Mouse (Mus musculus): ENCODE results near the gene Psors1c2. TPM values are rescaled to one million over a fixed set of nuclear protein-coding genes. Genes with fewer than 3 reads are reported as not detected.
A peak's percentile ranks its signal among the peaks of the same experiment; 100 is the strongest.

Psors1c2 gene
- polyA plus RNA-seq, 1 experiment, result not detected

- Histone ChIP-seq H3K4me1 (ENCODE audit: control insufficient read depth, insufficient read depth, low read length) (no peaks in the 10 kb centered on the region), H3K27ac (ENCODE audit: control insufficient read depth, insufficient read depth, low read depth, low read length, poor library complexity) (no peak overlapping the region), H3K4me3 (replicated peaks; ENCODE audit: control insufficient read depth, low read depth, low read length) (no peak overlapping the region)
- WGBS, result 91% methylated on average over 7 of the region's 7 CpGs
- no peak for TF ChIP-seq CTCF (IDR thresholded peaks at IDR 0.05; ENCODE audit: control insufficient read depth, insufficient read depth, low read length)
- TF ChIP-seq POLR2A (IDR thresholded peaks at IDR 0.05; ENCODE audit: borderline replicate concordance, control insufficient read depth, low read depth, low read length), result no peak
Observed at GRCm38 (mm10) chr17:35571477-35571876, 38.5 kb downstream of the Psors1c2 start.

DNA sequence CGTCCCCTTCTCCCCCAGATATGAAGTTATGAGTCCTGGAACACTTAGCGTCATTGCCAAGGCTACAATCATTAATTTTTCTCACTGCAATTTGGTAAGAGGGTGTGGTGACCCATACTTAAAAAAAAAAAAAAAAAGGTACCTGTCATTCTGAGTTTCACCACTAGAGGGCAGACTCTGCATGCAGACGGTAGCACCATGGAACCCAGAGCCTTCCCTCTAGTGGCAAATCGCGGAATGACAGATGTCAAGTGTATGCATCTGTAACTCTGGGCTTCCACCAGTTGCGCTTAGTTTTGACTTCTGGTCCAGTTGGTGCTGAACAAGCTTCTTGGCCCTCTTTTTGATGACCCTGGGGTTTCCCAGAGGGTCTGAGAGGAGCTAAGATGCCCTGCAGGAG lies 45.2 kb downstream of the Psors1c2 start:
- no peak overlapping the region for H3K27ac ChIP-seq (ENCODE audit: control insufficient read depth, insufficient read depth, low read depth, low read length, poor library complexity)
- no peak for TF ChIP-seq POLR2A (IDR thresholded peaks at IDR 0.05; ENCODE audit: borderline replicate concordance, control insufficient read depth, low read depth, low read length)
- TF ChIP-seq CTCF (IDR thresholded peaks at IDR 0.05; ENCODE audit: control insufficient read depth, insufficient read depth, low read length), result peak; percentile 99
- H3K4me3 ChIP-seq (replicated peaks; ENCODE audit: control insufficient read depth, low read depth, low read length), result no peak overlapping the region
- H3K4me1 ChIP-seq (ENCODE audit: control insufficient read depth, insufficient read depth, low read length), result no peaks in the 10 kb centered on the region
- 22% methylated on average over 6 of the region's 6 CpGs for WGBS

GRCm38 (mm10) chr17:35582900-35583299 lies 49.9 kb downstream of the Psors1c2 start:
- H3K4me1 ChIP-seq (ENCODE audit: control insufficient read depth, insufficient read depth, low read length), result no peaks in the 10 kb centered on the region
- H3K27ac ChIP-seq (ENCODE audit: control insufficient read depth, insufficient read depth, low read depth, low read length, poor library complexity), result no peak overlapping the region
- 96% methylated on average over 1 of the region's 1 CpGs for WGBS
- H3K4me3 ChIP-seq (replicated peaks; ENCODE audit: control insufficient read depth, low read depth, low read length), result no peak overlapping the region
- peak; percentile 75 for TF ChIP-seq CTCF (IDR thresholded peaks at IDR 0.05; ENCODE audit: control insufficient read depth, insufficient read depth, low read length)
- no peak for TF ChIP-seq POLR2A (IDR thresholded peaks at IDR 0.05; ENCODE audit: borderline replicate concordance, control insufficient read depth, low read depth, low read length)

Other genes starting within 250 kb of the Psors1c2 start
- not detected in 2 replicates for gene H2-Q1, start 212.8 kb upstream of the Psors1c2 start, polyA plus RNA-seq (2011; ENCODE audit: insufficient read depth, insufficient read length, low replicate concordance, missing spikeins)
- not detected in 2 replicates for gene H2-Q2, start 191.0 kb upstream of the Psors1c2 start, polyA plus RNA-seq (2011; ENCODE audit: insufficient read depth, insufficient read length, low replicate concordance, missing spikeins)
- 62.5 and 82.4 TPM in 2 replicates for gene H2-Q4, start 153.6 kb upstream of the Psors1c2 start, polyA plus RNA-seq (2011; ENCODE audit: insufficient read depth, insufficient read length, low replicate concordance, missing spikeins)
- 52.3 and 95.2 TPM in 2 replicates for gene H2-Q6, start 108.4 kb upstream of the Psors1c2 start, polyA plus RNA-seq (2011; ENCODE audit: insufficient read depth, insufficient read length, low replicate concordance, missing spikeins)
- 43.9 and 101 TPM in 2 replicates for gene H2-Q7, start 94.0 kb upstream of the Psors1c2 start, polyA plus RNA-seq (2011; ENCODE audit: insufficient read depth, insufficient read length, low replicate concordance, missing spikeins)
- 28.2 and 68.7 TPM in 2 replicates for gene H2-Q10, start 63.1 kb upstream of the Psors1c2 start, polyA plus RNA-seq (2011; ENCODE audit: insufficient read depth, insufficient read length, low replicate concordance, missing spikeins)
- gene Pou5f1, start 27.2 kb upstream of the Psors1c2 start, polyA plus RNA-seq (2011; ENCODE audit: insufficient read depth, insufficient read length, low replicate concordance, missing spikeins), result 102 TPM in 1 of 2 replicates, not detected in the other
- gene Tcf19, start 16.4 kb upstream of the Psors1c2 start, polyA plus RNA-seq (2011; ENCODE audit: insufficient read depth, insufficient read length, low replicate concordance, missing spikeins), result 28.7 and 41.7 TPM in 2 replicates
- 15.7 and 31.8 TPM in 2 replicates for gene Cchcr1, start 16.1 kb upstream of the Psors1c2 start, polyA plus RNA-seq (2011; ENCODE audit: insufficient read depth, insufficient read length, low replicate concordance, missing spikeins)
- gene Cdsn, start 18.9 kb downstream of the Psors1c2 start, polyA plus RNA-seq (2011; ENCODE audit: insufficient read depth, insufficient read length, low replicate concordance, missing spikeins), result not detected in 2 replicates
- not detected in 2 replicates for gene 2300002M23Rik, start 34.2 kb downstream of the Psors1c2 start, polyA plus RNA-seq (2011; ENCODE audit: insufficient read depth, insufficient read length, low replicate concordance, missing spikeins)
- not detected in 2 replicates for gene Sfta2, start 68.3 kb downstream of the Psors1c2 start, polyA plus RNA-seq (2011; ENCODE audit: insufficient read depth, insufficient read length, low replicate concordance, missing spikeins)
- gene Gm9573, start 93.4 kb downstream of the Psors1c2 start, polyA plus RNA-seq (2011; ENCODE audit: insufficient read depth, insufficient read length, low replicate concordance, missing spikeins), result not detected in 2 replicates
- not detected in 2 replicates for gene Mucl3, start 110.5 kb downstream of the Psors1c2 start, polyA plus RNA-seq (2011; ENCODE audit: insufficient read depth, insufficient read length, low replicate concordance, missing spikeins)
- 13.1 and 25.0 TPM in 2 replicates for gene Vars2, start 134.4 kb downstream of the Psors1c2 start, polyA plus RNA-seq (2011; ENCODE audit: insufficient read depth, insufficient read length, low replicate concordance, missing spikeins)
- 12.5 and 21.1 TPM in 2 replicates for gene Gtf2h4, start 140.5 kb downstream of the Psors1c2 start, polyA plus RNA-seq (2011; ENCODE audit: insufficient read depth, insufficient read length, low replicate concordance, missing spikeins)
- gene Ddr1, start 171.4 kb downstream of the Psors1c2 start, polyA plus RNA-seq (2011; ENCODE audit: insufficient read depth, insufficient read length, low replicate concordance, missing spikeins), result 2.4 and 6.0 TPM in 2 replicates